Mouse (Mus musculus) testis, adult 2 months (tissue): ENCODE data around the gene Gm20388.

Experiments used
- CTCF ChIP-seq: fragments of 200-500 bp; IDR thresholded peaks from 2 replicates; pipeline ENCODE4 v1.5.1; 2012; ENCODE audit warnings: low read depth, mild to moderate bottlenecking, inconsistent platforms, low read length, moderate library complexity; ENCODE audit not compliant: control insufficient read depth, insufficient read depth, insufficient replicate concordance
- POLR2A ChIP-seq: fragments of 200-500 bp; IDR thresholded peaks from 2 replicates; pipeline ENCODE4 v1.6.1; 2012; ENCODE audit warnings: low read depth, mild to moderate bottlenecking, inconsistent platforms, low read length, moderate library complexity; ENCODE audit not compliant: control insufficient read depth

- TF ChIP-seq CTCF, result no peak
- no peak for TF ChIP-seq POLR2A
These were observed 3380.0 kb downstream of the Gm20388 start for GRCm38 (mm10) chr8:123290679-123291078.
